16 mouse cellular contexts compared by ENCODE assay signal in the genomic region with DNA sequence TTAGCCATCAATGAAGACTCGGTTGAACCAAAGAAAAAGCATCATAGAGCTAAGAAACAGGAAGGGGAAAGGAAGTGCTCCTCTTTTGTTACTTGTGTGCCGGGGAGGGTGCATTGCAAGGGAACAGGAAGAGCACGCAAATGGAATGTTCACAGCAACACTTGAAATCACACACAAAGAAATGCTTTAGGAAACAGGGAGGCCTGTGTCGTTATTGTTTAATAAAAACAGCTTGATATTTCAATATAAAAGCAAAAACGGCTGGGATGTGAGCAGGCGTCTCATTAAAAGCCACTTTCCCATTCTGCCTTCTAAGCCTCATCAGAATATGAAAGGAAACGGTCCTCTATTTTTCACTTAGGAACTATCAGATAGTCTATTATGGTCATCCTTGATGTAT.
"Had no signal": no experiment of that assay in that cellular context is flagged by ENCODE, and none has a peak within 500 bp of the region (broad histone marks: within the 10 kb centered on the region; RNA-seq: fewer than 3 reads in every experiment).

No protein-coding gene starts in this region.

- H3K9me3 ChIP-seq: kidney, embryonic 15.5 days; limb, embryonic 15.5 days; liver, embryonic 12.5 days; midbrain, embryonic 10.5 days; neural tube, embryonic 15.5 days had no signal

- H3K4me2 ChIP-seq: kidney, embryonic 15.5 days; limb, embryonic 15.5 days; liver, embryonic 12.5 days; lung, embryonic 14.5 days had no signal

- H3K27me3 ChIP-seq: kidney, embryonic 15.5 days; limb, embryonic 15.5 days; liver, embryonic 12.5 days; neural tube, embryonic 15.5 days had no signal

- ATAC-seq: liver, embryonic 12.5 days had no signal

- H3K4me3 ChIP-seq: kidney, embryonic 15.5 days; limb, embryonic 15.5 days; liver, embryonic 12.5 days; midbrain, embryonic 10.5 days; myocyte; neural tube, embryonic 15.5 days had no signal

- H3K27ac ChIP-seq: kidney, embryonic 15.5 days; limb, embryonic 15.5 days; liver, embryonic 12.5 days; midbrain, embryonic 10.5 days; neural tube, embryonic 15.5 days had no signal

- DNase-seq: kidney, adult 18-20 months; kidney, postnatal 14 days; layer of hippocampus, postnatal 36 days; lung, embryonic 14.5 days; lung, postnatal 10 days; lung, postnatal 4 days; right cerebral cortex, postnatal 4 days; spleen, adult 18-20 months; thymus, adult 2 months; thymus, postnatal 25 days had no signal

- H3K36me3 ChIP-seq: kidney, embryonic 15.5 days; limb, embryonic 15.5 days; liver, embryonic 12.5 days; midbrain, embryonic 10.5 days; neural tube, embryonic 15.5 days had no signal

- H3K9ac ChIP-seq: kidney, embryonic 15.5 days; limb, embryonic 15.5 days; liver, embryonic 12.5 days; lung, embryonic 14.5 days; neural tube, embryonic 15.5 days had no signal

- H3K4me1 ChIP-seq: kidney, embryonic 15.5 days; liver, embryonic 12.5 days had no signal
